35 mouse cellular contexts compared by ENCODE assay signal in genomic region chr9:102831541-102831940, GRCm38 (mm10).
"Had no signal": no experiment of that assay in that cellular context is flagged by ENCODE, and none has a peak within 500 bp of the region (broad histone marks: within the 10 kb centered on the region; RNA-seq: fewer than 3 reads in every experiment).

No protein-coding gene starts in this region.

- H3K27me3 ChIP-seq: heart, embryonic 12.5 days; heart, embryonic 13.5 days; heart, embryonic 15.5 days; hindbrain, embryonic 13.5 days; hindbrain, embryonic 15.5 days; intestine, embryonic 15.5 days; kidney, embryonic 15.5 days had no signal

- H3K9me3 ChIP-seq: heart, embryonic 12.5 days; heart, embryonic 13.5 days; heart, embryonic 15.5 days; hindbrain, embryonic 10.5 days; hindbrain, embryonic 12.5 days; hindbrain, embryonic 13.5 days; hindbrain, embryonic 15.5 days; intestine, embryonic 15.5 days; kidney, embryonic 15.5 days had no signal

- H3K9ac ChIP-seq: heart, embryonic 12.5 days; heart, embryonic 13.5 days; heart, embryonic 15.5 days; hindbrain, embryonic 12.5 days; hindbrain, embryonic 13.5 days; hindbrain, embryonic 14.5 days; hindbrain, embryonic 15.5 days; intestine, embryonic 15.5 days; kidney, embryonic 15.5 days had no signal

- DNase-seq: heart, postnatal 10 days; heart, postnatal 14 days; heart, postnatal 36 days; heart, postnatal 4 days; kidney, adult 11 months; kidney, adult 18-20 months; kidney, adult 2 months; kidney, adult 8-10 months; kidney, adult 9 months; kidney, postnatal 10 days; kidney, postnatal 14 days; kidney, postnatal 25 days; kidney, postnatal 36 days; kidney, postnatal 4 days; layer of hippocampus, adult 9-11 months; layer of hippocampus, postnatal 36 days had no signal

- H3K4me2 ChIP-seq: heart, embryonic 11.5 days; heart, embryonic 12.5 days; heart, embryonic 13.5 days; heart, embryonic 15.5 days; hindbrain, embryonic 12.5 days; hindbrain, embryonic 13.5 days; hindbrain, embryonic 14.5 days; hindbrain, embryonic 15.5 days; intestine, embryonic 15.5 days; kidney, embryonic 15.5 days had no signal

- ATAC-seq: hindbrain, embryonic 16.5 days; hindbrain, postnatal 0 days; inflammation-experienced regulatory T-cells, adult 6 months; intestine, embryonic 15.5 days; intestine, embryonic 16.5 days; intestine, postnatal 0 days had no signal

- H3K27ac ChIP-seq: heart, embryonic 13.5 days; heart, embryonic 15.5 days; hindbrain, embryonic 10.5 days; hindbrain, embryonic 12.5 days; hindbrain, embryonic 13.5 days; hindbrain, embryonic 14.5 days; hindbrain, embryonic 15.5 days; hindbrain, postnatal 0 days; intestine, embryonic 15.5 days; kidney, embryonic 15.5 days; kidney, postnatal 0 days; layer of hippocampus, adult 2 months; left cerebral cortex, adult 2 months had no signal

- H3K36me3 ChIP-seq: heart, embryonic 12.5 days; heart, embryonic 13.5 days; heart, embryonic 15.5 days; hindbrain, embryonic 10.5 days; hindbrain, embryonic 12.5 days; hindbrain, embryonic 13.5 days; hindbrain, embryonic 15.5 days; intestine, embryonic 15.5 days; kidney, embryonic 15.5 days had no signal

- H3K4me3 ChIP-seq: heart, embryonic 12.5 days; heart, embryonic 13.5 days; heart, embryonic 15.5 days; hindbrain, embryonic 10.5 days; hindbrain, embryonic 12.5 days; hindbrain, embryonic 13.5 days; hindbrain, embryonic 15.5 days; intestine, embryonic 15.5 days; kidney, embryonic 15.5 days; layer of hippocampus, adult 2 months; left cerebral cortex, adult 2 months had no signal
